Mouse (Mus musculus) heart, adult 8-10 months (tissue): ENCODE results near the gene M1ap. TPM values are rescaled to one million over a fixed set of nuclear protein-coding genes. Genes with fewer than 3 reads are reported as not detected.

Source experiments
- DNase-seq: peaks from one replicate; pipeline ENCODE4 v3.0.0; 2022; ENCODE audit warnings: low spot score
- total RNA-seq, 4 experiments: library from RNA; stranded (reverse); gene quantifications; 2 replicates each; pipeline ENCODE4 v1.2.4; 2022

Gene M1ap
- total RNA-seq, 4 experiments from 2014 or later = not detected

GRCm38 (mm10) chr6:83033249-83034185, 86.8 kb downstream of the M1ap start, which contains the start of the genes Dok1 and Loxl3:
Gene Dok1 (minus strand): TSS chr6:83033471.
Gene Loxl3 (plus strand): TSS chr6:83034173.
- DNase-seq = peak; percentile 75

GRCm38 (mm10) chr6:83034463-83035055, 87.9 kb downstream of the M1ap start:
- no peak for DNase-seq

- DNase-seq = no peak
Measured at GRCm38 (mm10) chr6:83037188-83037587, 90.5 kb downstream of the M1ap start.

GRCm38 (mm10) chr6:83038496-83039012, 91.9 kb downstream of the M1ap start:
- DNase-seq = peak; percentile 94

GRCm38 (mm10) chr6:83040601-83041000, 93.9 kb downstream of the M1ap start:
- no peak for DNase-seq

DNA sequence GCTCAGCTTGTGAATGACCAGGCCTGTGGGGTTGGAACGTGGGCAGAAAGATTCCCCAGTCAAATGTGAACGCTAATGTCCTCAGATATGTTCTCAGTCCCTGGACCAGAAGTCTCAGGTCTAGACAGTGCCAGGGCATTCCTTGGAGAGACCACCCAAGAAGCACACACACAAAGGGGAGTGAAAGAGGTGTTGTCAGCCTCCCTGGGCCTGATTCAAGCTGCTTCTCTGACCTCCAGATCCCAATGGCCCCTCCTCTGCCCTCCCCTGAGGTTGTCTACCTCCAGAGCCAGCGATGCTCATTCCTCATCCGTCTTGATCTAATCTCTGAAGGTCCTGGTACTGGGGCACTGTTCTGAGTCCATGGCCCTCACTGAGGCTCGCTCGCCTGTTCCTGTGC, 96.9 kb downstream of the M1ap start:
- DNase-seq = no peak

GRCm38 (mm10) chr6:83043993-83044392, 97.3 kb downstream of the M1ap start:
- no peak for DNase-seq

DNA sequence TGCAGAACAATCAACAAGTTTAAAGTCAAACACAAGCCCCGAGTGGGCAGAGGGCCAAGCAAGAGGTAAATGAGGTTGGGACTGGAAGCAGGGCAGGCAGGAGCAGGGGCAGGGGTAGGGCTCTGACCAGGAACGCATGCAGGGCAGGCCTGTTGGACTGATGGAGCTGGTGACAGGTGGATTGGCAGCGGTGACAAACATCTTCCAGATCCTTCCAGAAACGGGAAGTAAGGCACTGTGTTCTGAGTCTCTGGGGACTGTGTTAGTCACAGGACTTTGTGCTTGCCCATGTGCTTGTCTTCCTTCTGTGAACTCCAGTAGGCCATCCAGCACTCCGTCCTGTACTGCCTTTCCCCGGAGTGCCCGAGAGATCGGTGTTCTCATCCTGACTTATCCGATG, 98.0 kb downstream of the M1ap start:
- DNase-seq = peak; percentile 55

GRCm38 (mm10) chr6:83049367-83049766, 102.7 kb downstream of the M1ap start:
- DNase-seq = no peak

DNA sequence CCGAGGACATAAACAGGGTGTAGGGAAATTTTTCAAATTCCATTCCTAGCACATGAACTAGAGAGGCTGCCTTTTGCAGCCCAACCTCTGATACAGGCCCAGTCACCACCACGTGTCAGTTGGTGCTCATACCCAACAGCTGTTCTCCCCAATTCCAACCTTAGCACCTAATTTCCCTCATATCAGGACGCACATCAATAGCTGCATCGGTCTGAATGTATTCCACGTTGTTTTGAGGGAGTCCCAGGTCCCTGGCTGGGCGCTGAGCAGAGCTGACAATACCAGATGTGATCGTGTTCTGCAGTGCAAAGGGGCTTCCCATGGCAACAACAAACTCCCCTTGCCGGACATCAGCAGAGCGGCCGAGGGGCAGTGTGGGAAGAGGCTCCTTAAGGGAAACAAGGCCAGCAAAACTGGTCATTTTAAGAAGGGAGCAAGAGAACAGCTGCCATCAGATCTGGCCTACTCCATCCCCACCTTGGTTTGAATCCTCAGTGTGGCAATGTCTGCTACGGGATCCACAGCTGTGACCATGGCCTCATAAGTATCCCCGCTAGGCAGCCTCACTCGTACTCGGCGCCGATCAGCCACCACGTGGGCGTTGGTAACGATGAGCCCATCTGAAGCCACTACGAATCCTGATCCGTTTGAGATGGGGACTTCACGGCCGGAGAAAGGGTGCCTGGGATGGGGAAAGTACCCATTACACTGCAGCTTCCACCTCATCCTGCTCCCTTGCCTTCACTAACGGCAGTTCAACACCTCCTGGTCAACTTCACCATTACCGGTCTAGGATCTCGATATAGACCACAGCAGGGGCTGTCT, 106.6 kb downstream of the M1ap start:
- DNase-seq = no peak

DNA sequence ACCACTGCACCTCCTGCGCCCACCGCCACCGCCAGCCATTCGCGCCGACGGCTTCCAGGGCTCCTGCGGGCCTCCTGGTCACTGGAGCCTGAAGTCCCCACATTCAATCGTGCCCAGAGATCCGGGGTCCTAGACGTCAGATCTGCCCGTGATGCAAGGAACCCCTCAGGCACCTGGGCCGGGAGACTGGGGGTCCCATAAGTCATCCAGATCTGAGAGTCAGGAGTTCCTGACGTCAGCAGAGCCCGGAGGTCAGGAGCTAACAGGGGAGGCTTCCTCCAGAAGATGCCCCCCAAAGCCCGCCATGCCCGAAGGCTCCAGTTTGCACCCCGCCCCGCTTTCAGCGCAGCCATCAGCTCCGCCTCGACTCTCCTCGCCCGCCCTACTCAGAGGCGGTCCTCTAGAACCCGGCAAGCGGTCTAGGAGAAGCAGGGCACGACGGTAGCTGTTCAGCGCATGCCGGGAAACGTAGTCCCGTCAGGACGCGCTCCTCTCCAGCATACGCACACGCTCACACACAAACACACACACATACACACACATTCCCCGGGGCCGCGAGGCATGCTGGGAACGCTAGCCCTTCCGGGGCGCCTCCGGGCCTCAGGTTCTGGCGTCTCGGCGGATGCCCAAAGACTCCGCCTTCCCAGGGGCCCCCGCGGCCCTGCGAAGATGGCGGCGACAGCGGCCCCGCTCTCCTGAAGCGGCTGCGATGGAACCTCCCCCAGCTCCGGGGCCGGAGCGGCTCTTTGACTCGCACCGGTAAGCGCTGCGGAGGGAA, 107.6 kb downstream of the M1ap start, which contains the start of gene Aup1:
Gene Aup1 (plus strand): TSS at position 448 of the 778 bp plus-strand sequence.
- DNase-seq = peak; percentile 96

DNA sequence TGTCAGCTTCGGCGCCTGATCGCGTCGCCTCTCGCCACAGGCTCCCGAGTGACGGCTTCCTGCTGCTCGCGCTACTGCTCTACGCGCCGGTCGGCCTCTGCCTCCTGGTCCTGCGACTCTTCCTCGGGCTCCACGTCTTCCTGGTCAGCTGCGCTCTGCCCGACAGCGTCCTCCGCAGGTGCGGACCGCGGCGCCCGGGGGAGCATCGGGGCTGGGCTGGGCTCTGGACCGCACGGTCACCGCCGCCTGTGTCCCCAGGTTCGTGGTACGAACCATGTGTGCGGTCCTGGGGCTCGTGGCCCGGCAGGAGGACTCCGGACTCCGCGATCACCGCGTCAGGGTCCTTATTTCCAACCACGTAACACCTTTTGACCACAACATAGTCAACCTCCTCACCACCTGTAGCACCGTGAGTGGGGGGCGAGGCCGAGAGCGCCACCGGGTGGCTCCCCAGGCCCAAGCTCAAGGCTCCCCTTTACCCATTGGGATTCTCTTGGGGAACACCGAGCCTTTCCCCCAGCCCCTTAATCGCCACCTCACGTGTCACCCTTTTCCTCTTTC, 108.2 kb downstream of the M1ap start, which contains the start of gene Htra2:
Gene Htra2 (minus strand): TSS at position 403 of the 561 bp plus-strand sequence.
- DNase-seq = no peak

DNA sequence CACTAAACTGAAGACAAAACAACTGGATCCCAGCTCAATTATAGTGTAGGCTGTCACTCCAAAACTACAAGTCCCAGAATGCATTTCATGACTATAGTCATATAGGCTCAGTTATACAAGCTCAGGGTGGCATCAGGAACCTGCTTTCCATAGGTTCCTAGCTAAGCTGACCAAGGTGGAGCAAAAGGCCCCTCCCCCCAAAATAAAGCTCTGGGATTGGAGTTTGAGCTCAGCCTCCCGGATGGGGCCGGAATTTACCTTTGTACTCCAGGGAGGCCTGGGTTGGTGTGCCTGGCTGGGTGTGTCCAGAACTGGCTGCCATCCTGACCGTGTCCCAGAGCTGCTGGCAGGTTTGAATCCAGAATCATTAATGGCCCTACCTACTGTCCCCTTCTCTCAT, 111.1 kb downstream of the M1ap start, which contains the start of gene Dqx1:
Gene Dqx1 (plus strand): TSS at position 55 of the 400 bp plus-strand sequence.
- DNase-seq = no peak

GRCm38 (mm10) chr6:83058725-83059124, 112.0 kb downstream of the M1ap start:
- no peak for DNase-seq

DNA sequence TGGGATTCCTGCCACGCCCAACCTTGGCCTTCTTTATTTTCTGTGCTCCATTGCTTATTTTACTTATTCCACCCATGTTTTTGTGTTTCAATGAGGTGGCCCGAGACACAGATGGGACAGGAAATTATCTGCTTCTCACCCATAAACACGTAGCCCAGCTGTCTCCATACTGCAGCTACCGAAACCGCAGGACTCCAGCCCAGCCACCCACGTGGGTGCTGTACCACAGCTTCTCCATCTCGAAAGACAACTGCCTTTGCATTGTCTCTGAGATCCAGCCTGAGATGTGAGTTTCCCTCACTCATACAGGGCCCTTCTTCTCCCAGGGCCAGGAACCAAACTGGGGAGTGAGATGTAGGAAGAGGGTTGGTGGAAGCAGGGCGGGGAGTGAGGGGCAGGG, 119.3 kb downstream of the M1ap start:
- no peak for DNase-seq

GRCm38 (mm10) chr6:83066441-83066840, 119.7 kb downstream of the M1ap start:
- DNase-seq = no peak

GRCm38 (mm10) chr6:83068221-83068620, 121.5 kb downstream of the M1ap start:
- DNase-seq = no peak

DNA sequence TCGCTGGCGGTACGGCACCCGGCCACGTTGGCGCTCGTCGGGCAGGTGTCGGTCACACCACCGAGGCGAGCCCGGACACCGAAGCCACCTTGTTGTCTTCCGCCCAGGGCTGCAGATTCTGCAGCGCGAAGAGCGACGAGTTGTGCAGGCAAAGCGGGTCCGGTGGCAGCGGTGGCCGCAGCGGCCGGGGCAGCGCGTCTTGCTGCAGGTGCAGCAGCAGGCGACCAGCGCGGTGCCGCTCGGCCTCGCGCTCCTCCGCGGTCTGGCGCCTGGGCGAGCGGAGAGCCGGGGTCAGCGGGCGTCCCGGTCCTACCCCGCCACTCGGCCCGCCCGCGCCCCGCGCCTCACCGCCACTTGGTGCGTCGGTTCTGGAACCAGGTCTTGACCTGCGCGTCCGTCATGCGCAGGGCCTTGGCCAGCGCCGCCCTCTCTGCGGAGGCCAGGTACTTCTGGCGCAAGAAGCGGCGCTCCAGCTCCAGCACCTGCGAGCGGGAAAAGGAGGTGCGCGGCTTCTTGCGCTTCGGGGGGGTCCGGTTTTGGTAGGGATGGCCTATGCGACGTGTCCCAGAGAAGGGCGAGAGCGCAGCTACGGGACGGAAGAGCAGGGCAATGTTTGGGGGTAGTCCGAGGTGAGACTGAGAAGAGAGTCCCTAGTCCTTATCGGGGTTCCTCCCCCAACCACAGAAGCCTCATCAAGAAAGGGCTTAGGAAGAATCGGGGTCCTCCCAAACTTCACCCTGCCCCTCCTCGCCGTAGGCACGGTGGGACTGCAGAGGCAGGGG, 122.2 kb downstream of the M1ap start:
- no peak for DNase-seq

GRCm38 (mm10) chr6:83069488-83070246, 123.0 kb downstream of the M1ap start:
- no peak for DNase-seq
